Mouse (Mus musculus): ENCODE measurements around the gene Slfnl1. TPM values are rescaled to one million over a fixed set of nuclear protein-coding genes. Genes with fewer than 3 reads are reported as not detected.

The Slfnl1 gene
- polyA plus RNA-seq, 1 experiment = 0.11 TPM

GRCm38 (mm10) chr4:120581711-120582110 lies 49.7 kb downstream of the Slfnl1 start:
- DNase-seq (ENCODE audit: low spot score) = no peak

Other genes with a start within 250 kb of the Slfnl1 start
- gene Foxo6, start 244.9 kb upstream of the Slfnl1 start, polyA plus RNA-seq (2012; rRNA removed) = 2.2 and 2.6 TPM in 2 replicates
- 98.1 and 109 TPM in 2 replicates for gene Scmh1, start 127.0 kb upstream of the Slfnl1 start, polyA plus RNA-seq (2012; rRNA removed)
- gene Ctps, start 38.0 kb downstream of the Slfnl1 start, polyA plus RNA-seq (2012; rRNA removed) = 50.6 and 55.6 TPM in 2 replicates
- not detected in 2 replicates for gene Gm8439, start 56.5 kb downstream of the Slfnl1 start, polyA plus RNA-seq (2012; rRNA removed)
- gene Cited4, start 134.3 kb downstream of the Slfnl1 start, polyA plus RNA-seq (2012; rRNA removed) = 7.3 and 9.1 TPM in 2 replicates
- gene Kcnq4, start 216.4 kb downstream of the Slfnl1 start, polyA plus RNA-seq (2012; rRNA removed) = 20.2 and 21.7 TPM in 2 replicates